Mouse (Mus musculus): ENCODE measurements at regions not wholly inside any gene's neighbourhood (a gene's known extent, or its start where the extent isn't known, plus 50 kb on each side); places are given as distances from the start of the nearest gene placed in this dataset.
A peak's percentile ranks its signal among the peaks of the same experiment; 100 is the strongest.

GRCm38 (mm10) chr17:27349432-27349831 is 145.2 kb upstream of the Lemd2 start:
- WGBS: 83% methylated on average over 4 of the region's 4 CpGs
- Histone ChIP-seq H3K36me3 (ENCODE audit: control insufficient read depth, insufficient read depth, low read length) (no peaks in the 10 kb centered on the region), H3K4me3 (ENCODE audit: low read depth, low read length) (no peak overlapping the region), H3K27me3 (replicated peaks; ENCODE audit: control insufficient read depth, insufficient read depth, low read length) (no peaks in the 10 kb centered on the region), H3K27ac (ENCODE audit: low read depth, low read length) (no peak overlapping the region), H3K9me3 (ENCODE audit: control insufficient read depth, low read length) (no peaks in the 10 kb centered on the region), H3K4me2 (no peak overlapping the region), H3K9ac (ENCODE audit: low read depth, low read length) (no peak overlapping the region), H3K4me1 (replicated peaks; ENCODE audit: control insufficient read depth, insufficient read depth, low read length) (no peaks in the 10 kb centered on the region)
- ATAC-seq (replicated peaks; ENCODE audit: low FRiP score): no peak
- no peak for DNase-seq (ENCODE audit: low spot score)

- Histone ChIP-seq H3K4me1 (replicated peaks; ENCODE audit: control insufficient read depth, insufficient read depth, low read length) (peaks cover 8% of the 10 kb centered on the region), H3K9me3 (ENCODE audit: control insufficient read depth, low read length) (no peaks in the 10 kb centered on the region), H3K4me2 (peak overlapping the region; percentile 54), H3K9ac (ENCODE audit: low read depth, low read length) (peak overlapping the region; percentile 51), H3K4me3 (ENCODE audit: low read depth, low read length) (peak overlapping the region; percentile 29), H3K27me3 (replicated peaks; ENCODE audit: control insufficient read depth, insufficient read depth, low read length) (no peaks in the 10 kb centered on the region), H3K36me3 (ENCODE audit: control insufficient read depth, insufficient read depth, low read length) (no peaks in the 10 kb centered on the region), H3K27ac (ENCODE audit: low read depth, low read length) (peak overlapping the region; percentile 52; the same call in 1 of the 2 replicates)
- ATAC-seq (replicated peaks; ENCODE audit: low FRiP score) (peak; percentile 64), DNase-seq (ENCODE audit: low spot score) (peak; percentile 52)
- 36% methylated on average over 12 of the region's 14 CpGs for WGBS
These were observed 138.0 kb upstream of the Lemd2 start for GRCm38 (mm10) chr17:27341952-27342890.

- no peaks in the 10 kb centered on the region for H3K27me3 ChIP-seq (replicated peaks; ENCODE audit: control insufficient read depth, insufficient read depth, low read length)
- no peak overlapping the region for H3K4me2 ChIP-seq
- H3K4me1 ChIP-seq (replicated peaks; ENCODE audit: control insufficient read depth, insufficient read depth, low read length): peaks cover 10% of the 10 kb centered on the region
- WGBS: 56% methylated on average over 3 of the region's 3 CpGs
- no peaks in the 10 kb centered on the region for H3K9me3 ChIP-seq (ENCODE audit: control insufficient read depth, low read length)
- DNase-seq (ENCODE audit: low spot score) (no peak), ATAC-seq (replicated peaks; ENCODE audit: low FRiP score) (no peak)
- no peak overlapping the region for H3K27ac ChIP-seq (ENCODE audit: low read depth, low read length)
- H3K36me3 ChIP-seq (ENCODE audit: control insufficient read depth, insufficient read depth, low read length): no peaks in the 10 kb centered on the region
- no peak overlapping the region for H3K9ac ChIP-seq (ENCODE audit: low read depth, low read length)
- no peak overlapping the region for H3K4me3 ChIP-seq (ENCODE audit: low read depth, low read length)
These were observed 135.6 kb upstream of the Lemd2 start for GRCm38 (mm10) chr17:27339823-27340222.

- Histone ChIP-seq H3K27ac (ENCODE audit: low read depth, low read length) (no peak overlapping the region), H3K9ac (ENCODE audit: low read depth, low read length) (no peak overlapping the region), H3K9me3 (ENCODE audit: control insufficient read depth, low read length) (no peaks in the 10 kb centered on the region), H3K36me3 (ENCODE audit: control insufficient read depth, insufficient read depth, low read length) (no peaks in the 10 kb centered on the region), H3K4me2 (no peak overlapping the region), H3K27me3 (replicated peaks; ENCODE audit: control insufficient read depth, insufficient read depth, low read length) (no peaks in the 10 kb centered on the region), H3K4me3 (ENCODE audit: low read depth, low read length) (no peak overlapping the region), H3K4me1 (replicated peaks; ENCODE audit: control insufficient read depth, insufficient read depth, low read length) (peaks cover 10% of the 10 kb centered on the region)
- DNase-seq (ENCODE audit: low spot score) (no peak), ATAC-seq (replicated peaks; ENCODE audit: low FRiP score) (no peak)
- 71% methylated on average over 2 of the region's 2 CpGs for WGBS
These were observed 135.0 kb upstream of the Lemd2 start for GRCm38 (mm10) chr17:27339261-27339660.

- no peak for DNase-seq (ENCODE audit: low spot score)
These were observed 131.4 kb upstream of the Lemd2 start for GRCm38 (mm10) chr17:27335621-27336020.

GRCm38 (mm10) chr17:27333593-27333992 is 129.3 kb upstream of the Lemd2 start:
- Histone ChIP-seq H3K4me3 (ENCODE audit: low read depth, low read length) (no peak overlapping the region), H3K4me2 (peak overlapping the region; percentile 26), H3K27me3 (replicated peaks; ENCODE audit: control insufficient read depth, insufficient read depth, low read length) (no peaks in the 10 kb centered on the region), H3K27ac (ENCODE audit: low read depth, low read length) (0 out of 2 replicates have a peak overlapping the region, but pooled peaks have one; percentile 26), H3K4me1 (replicated peaks; ENCODE audit: control insufficient read depth, insufficient read depth, low read length) (peaks cover 10% of the 10 kb centered on the region), H3K9ac (ENCODE audit: low read depth, low read length) (no peak overlapping the region), H3K9me3 (ENCODE audit: control insufficient read depth, low read length) (no peaks in the 10 kb centered on the region), H3K36me3 (ENCODE audit: control insufficient read depth, insufficient read depth, low read length) (no peaks in the 10 kb centered on the region)
- 75% methylated on average over 16 of the region's 16 CpGs for WGBS
- ATAC-seq (replicated peaks; ENCODE audit: low FRiP score) (peak; percentile 27; the same call in 1 of the 2 replicates), DNase-seq (ENCODE audit: low spot score) (no peak)

More at GRCm38 (mm10) chr17:27335621-27336020, 131.4 kb upstream of the Lemd2 start:
- ATAC-seq (replicated peaks; ENCODE audit: low FRiP score): no peak
- Histone ChIP-seq H3K9ac (ENCODE audit: low read depth, low read length) (no peak overlapping the region), H3K4me1 (replicated peaks; ENCODE audit: control insufficient read depth, insufficient read depth, low read length) (peaks cover 12% of the 10 kb centered on the region), H3K36me3 (ENCODE audit: control insufficient read depth, insufficient read depth, low read length) (no peaks in the 10 kb centered on the region), H3K9me3 (ENCODE audit: control insufficient read depth, low read length) (no peaks in the 10 kb centered on the region), H3K4me3 (ENCODE audit: low read depth, low read length) (no peak overlapping the region), H3K27me3 (replicated peaks; ENCODE audit: control insufficient read depth, insufficient read depth, low read length) (no peaks in the 10 kb centered on the region), H3K27ac (ENCODE audit: low read depth, low read length) (no peak overlapping the region), H3K4me2 (no peak overlapping the region)
- 59% methylated on average over 4 of the region's 4 CpGs for WGBS

GRCm38 (mm10) chr17:27333141-27333540 is 128.9 kb upstream of the Lemd2 start:
- no peak overlapping the region for H3K9ac ChIP-seq (ENCODE audit: low read depth, low read length)
- H3K36me3 ChIP-seq (ENCODE audit: control insufficient read depth, insufficient read depth, low read length): no peaks in the 10 kb centered on the region
- H3K27me3 ChIP-seq (replicated peaks; ENCODE audit: control insufficient read depth, insufficient read depth, low read length): no peaks in the 10 kb centered on the region
- peak overlapping the region; percentile 26 for H3K4me2 ChIP-seq
- DNase-seq (ENCODE audit: low spot score) (no peak), ATAC-seq (replicated peaks; ENCODE audit: low FRiP score) (peak; percentile 85)
- peaks cover 10% of the 10 kb centered on the region for H3K4me1 ChIP-seq (replicated peaks; ENCODE audit: control insufficient read depth, insufficient read depth, low read length)
- WGBS: 52% methylated on average over 6 of the region's 6 CpGs
- 0 out of 2 replicates have a peak overlapping the region, but pooled peaks have one; percentile 26 for H3K27ac ChIP-seq (ENCODE audit: low read depth, low read length)
- H3K9me3 ChIP-seq (ENCODE audit: control insufficient read depth, low read length): no peaks in the 10 kb centered on the region
- H3K4me3 ChIP-seq (ENCODE audit: low read depth, low read length): no peak overlapping the region

- no peak overlapping the region for H3K27ac ChIP-seq (ENCODE audit: low read depth, low read length)
- whole genome bisulfite sequencing: 87% methylated on average over 4 of the region's 4 CpGs
- H3K9ac ChIP-seq (ENCODE audit: low read depth, low read length): no peak overlapping the region
- no peaks in the 10 kb centered on the region for H3K27me3 ChIP-seq (replicated peaks; ENCODE audit: control insufficient read depth, insufficient read depth, low read length)
- no peak for DNase-seq (ENCODE audit: low spot score)
- H3K9me3 ChIP-seq (ENCODE audit: control insufficient read depth, low read length): no peaks in the 10 kb centered on the region
- peaks cover 10% of the 10 kb centered on the region for H3K4me1 ChIP-seq (replicated peaks; ENCODE audit: control insufficient read depth, insufficient read depth, low read length)
- no peaks in the 10 kb centered on the region for H3K36me3 ChIP-seq (ENCODE audit: control insufficient read depth, insufficient read depth, low read length)
- no peak for ATAC-seq (replicated peaks; ENCODE audit: low FRiP score)
- no peak overlapping the region for H3K4me3 ChIP-seq (ENCODE audit: low read depth, low read length)
- H3K4me2 ChIP-seq: no peak overlapping the region
These were observed 127.8 kb upstream of the Lemd2 start for GRCm38 (mm10) chr17:27332076-27332475.

GRCm38 (mm10) chr17:27331630-27332029 is 127.4 kb upstream of the Lemd2 start:
- ATAC-seq (replicated peaks; ENCODE audit: low FRiP score) (no peak), DNase-seq (ENCODE audit: low spot score) (no peak)
- Histone ChIP-seq H3K27ac (ENCODE audit: low read depth, low read length) (no peak overlapping the region), H3K4me3 (ENCODE audit: low read depth, low read length) (no peak overlapping the region), H3K4me2 (no peak overlapping the region), H3K4me1 (replicated peaks; ENCODE audit: control insufficient read depth, insufficient read depth, low read length) (peaks cover 10% of the 10 kb centered on the region), H3K9me3 (ENCODE audit: control insufficient read depth, low read length) (no peaks in the 10 kb centered on the region), H3K27me3 (replicated peaks; ENCODE audit: control insufficient read depth, insufficient read depth, low read length) (no peaks in the 10 kb centered on the region), H3K36me3 (ENCODE audit: control insufficient read depth, insufficient read depth, low read length) (no peaks in the 10 kb centered on the region), H3K9ac (ENCODE audit: low read depth, low read length) (no peak overlapping the region)
- 88% methylated on average over 5 of the region's 5 CpGs for WGBS
